Mouse (Mus musculus) myocyte (in vitro differentiated cells): ENCODE measurements around the gene Gas7. TPM values are rescaled to one million over a fixed set of nuclear protein-coding genes. Genes with fewer than 3 reads are reported as not detected.

Experiments used
- H3K27me3 ChIP-seq: one replicate; pipeline ENCODE4 v1.6.1; 2011; ENCODE audit not compliant: control insufficient read depth, insufficient read depth, insufficient read length
- H3K36me3 ChIP-seq: one replicate; pipeline ENCODE4 v1.6.1; 2011; ENCODE audit not compliant: control insufficient read depth, insufficient read depth
- H3K4me2 ChIP-seq: one replicate; pipeline ENCODE4 v1.6.1; 2011; ENCODE audit warnings: low read depth, control low read depth
- H3K4me3 ChIP-seq: one replicate; pipeline ENCODE4 v1.5.1; 2011; ENCODE audit warnings: mild to moderate bottlenecking, control low read depth, moderate library complexity
- H3K79me2 ChIP-seq: one replicate; pipeline ENCODE4 v1.6.1; 2011; ENCODE audit not compliant: control insufficient read depth, insufficient read depth
- H3ac ChIP-seq: one replicate; pipeline ENCODE4 v1.6.1; 2011; ENCODE audit not compliant: control insufficient read depth, insufficient read length
- CEBPB ChIP-seq: IDR thresholded peaks from 2 replicates; pipeline ENCODE4 v1.6.1; 2011; ENCODE audit warnings: mild to moderate bottlenecking, moderate library complexity; ENCODE audit not compliant: poor library complexity, insufficient read depth, severe bottlenecking
- E2F4 ChIP-seq: IDR thresholded peaks from one replicate; pipeline ENCODE4 v1.6.1; 2011; ENCODE audit warnings: mild to moderate bottlenecking, control low read depth, moderate library complexity; ENCODE audit not compliant: insufficient read depth
- MAX ChIP-seq: IDR thresholded peaks from one replicate; pipeline ENCODE4 v1.6.1; 2011; ENCODE audit warnings: low read depth, mild to moderate bottlenecking, control low read depth
- MYOD1 ChIP-seq, 3 experiments: IDR thresholded peaks; one replicate each; pipeline ENCODE4 v1.6.1; 2011; ENCODE audit warnings: control low read depth in 2 of 3, low read depth in 2 of 3, mild to moderate bottlenecking in 2 of 3, moderate library complexity in 1 of 3; ENCODE audit not compliant: insufficient read length in 2 of 3, control insufficient read depth in 1 of 3
- MYOG ChIP-seq, 3 experiments: IDR thresholded peaks; one replicate each; pipeline ENCODE4 v1.6.1; 2011; ENCODE audit warnings: control low read depth in 2 of 3, low read depth in 2 of 3, mild to moderate bottlenecking in 2 of 3; ENCODE audit not compliant: insufficient read length in 2 of 3, control insufficient read depth in 1 of 3, insufficient read depth in 1 of 3
- POLR2A ChIP-seq: IDR thresholded peaks from one replicate; pipeline ENCODE4 v1.6.1; 2011; ENCODE audit warnings: low read depth, mild to moderate bottlenecking, control low read depth, moderate library complexity; ENCODE audit not compliant: insufficient read length
- POLR2AphosphoS2 ChIP-seq: IDR thresholded peaks from one replicate; pipeline ENCODE4 v1.6.1; 2011; ENCODE audit warnings: low read depth, control low read depth; ENCODE audit not compliant: insufficient read length
- REST ChIP-seq: IDR thresholded peaks from one replicate; pipeline ENCODE4 v1.6.1; 2011; ENCODE audit warnings: mild to moderate bottlenecking, control low read depth, moderate library complexity; ENCODE audit not compliant: insufficient read depth, insufficient read length
- SRF ChIP-seq: IDR thresholded peaks from one replicate; pipeline ENCODE4 v1.6.1; 2011; ENCODE audit warnings: low read depth; ENCODE audit not compliant: control insufficient read depth, insufficient read length
- TCF12 ChIP-seq: IDR thresholded peaks from one replicate; pipeline ENCODE4 v1.6.1; 2011; ENCODE audit warnings: mild to moderate bottlenecking, control low read depth; ENCODE audit not compliant: poor library complexity, insufficient read depth, severe bottlenecking
- TCF3 ChIP-seq: IDR thresholded peaks from one replicate; pipeline ENCODE4 v1.6.1; 2011; ENCODE audit warnings: low read depth, control low read depth; ENCODE audit not compliant: insufficient read length
- USF1 ChIP-seq: IDR thresholded peaks from one replicate; pipeline ENCODE4 v1.6.1; 2011; ENCODE audit warnings: low read depth, mild to moderate bottlenecking, control low read depth, moderate library complexity
- polyA plus RNA-seq: library from polyadenylated mRNA; unstranded; fragments of >200 nt; fragmentation: generic; extraction: Trizol; gene quantifications from one replicate; pipeline ENCODE4 v1.2.1, GENCODE M21; 2012; ENCODE audit warnings: missing spikeins

Gas7 gene
- polyA plus RNA-seq, 1 experiment = 0.02 TPM

DNA sequence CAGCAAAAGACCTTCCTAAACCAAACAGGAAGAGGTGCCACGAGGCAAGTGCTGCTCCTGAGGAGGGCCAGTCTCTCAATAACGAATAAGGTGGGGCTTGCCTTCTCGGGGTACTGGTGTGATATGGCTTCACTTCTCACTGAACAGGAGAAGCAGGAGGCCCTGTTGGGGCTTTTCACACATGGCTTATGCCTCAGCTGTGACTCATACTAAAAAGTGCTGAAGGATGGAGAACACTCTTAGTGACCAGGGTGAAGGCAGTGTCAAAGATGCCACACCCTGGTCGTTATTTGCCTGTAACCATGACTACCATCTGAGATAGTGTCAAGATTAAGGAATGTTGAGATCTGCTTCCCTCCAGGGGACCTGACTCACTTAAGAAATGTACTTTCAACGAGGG lies 107.9 kb downstream of the Gas7 start:
- Histone ChIP-seq H3K27me3 (no peaks in the 10 kb centered on the region), H3K79me2 (no peaks in the 10 kb centered on the region), H3ac (no peak overlapping the region), H3K36me3 (no peaks in the 10 kb centered on the region), H3K4me2 (no peak overlapping the region), H3K4me3 (no peak overlapping the region)
- TF ChIP-seq MAX (no peak), E2F4 (no peak), MYOD1 (IDR thresholded peaks at IDR 0.05; ENCODE audit: control insufficient read depth in 1 of 3, insufficient read length in 2 of 3, low read depth in 2 of 3) (no peak), CEBPB (no peak), MYOG (IDR thresholded peaks at IDR 0.05; ENCODE audit: control insufficient read depth in 1 of 3, insufficient read depth in 1 of 3, insufficient read length in 2 of 3, low read depth in 2 of 3) (no peak), TCF12 (no peak), POLR2AphosphoS2 (no peak), TCF3 (no peak), REST (no peak), SRF (no peak), USF1 (no peak), POLR2A (no peak)

DNA sequence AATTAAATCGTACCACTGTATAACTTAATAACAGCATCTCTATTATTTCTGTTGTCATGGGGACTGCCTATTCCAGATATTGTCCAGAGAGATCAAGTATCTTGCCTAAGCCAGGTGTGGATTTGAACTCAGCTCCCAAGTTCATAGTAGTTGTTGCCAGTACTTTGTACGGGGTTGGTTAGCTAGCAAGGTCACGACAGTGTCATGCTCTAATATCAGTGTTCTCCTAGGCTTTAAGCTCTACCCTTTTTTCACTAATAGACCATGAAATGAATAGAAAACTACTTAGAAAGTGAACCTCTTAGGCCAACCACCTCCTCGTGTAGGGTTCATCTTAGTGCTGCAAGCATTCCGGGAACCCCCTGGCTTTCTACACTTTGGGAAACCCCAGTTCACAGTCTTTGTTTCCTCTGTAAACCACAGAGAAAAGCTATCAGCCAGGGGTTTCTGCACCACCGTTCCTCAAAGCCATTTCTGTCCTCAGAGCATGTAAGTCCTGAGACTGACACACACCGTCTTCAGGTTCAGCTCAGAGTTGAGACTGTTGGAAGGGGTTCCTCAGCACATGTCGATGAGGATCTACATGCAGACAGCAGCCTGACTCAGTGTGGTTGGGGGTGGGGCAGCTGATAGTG lies 108.9 kb downstream of the Gas7 start:
- Histone ChIP-seq H3K36me3 (no peaks in the 10 kb centered on the region), H3K79me2 (no peaks in the 10 kb centered on the region), H3K27me3 (no peaks in the 10 kb centered on the region), H3ac (no peak overlapping the region), H3K4me2 (no peak overlapping the region), H3K4me3 (no peak overlapping the region)
- TF ChIP-seq POLR2A (no peak), MYOG (IDR thresholded peaks at IDR 0.05; ENCODE audit: control insufficient read depth in 1 of 3, insufficient read depth in 1 of 3, insufficient read length in 2 of 3, low read depth in 2 of 3) (no peak), MYOD1 (IDR thresholded peaks at IDR 0.05; ENCODE audit: control insufficient read depth in 1 of 3, insufficient read length in 2 of 3, low read depth in 2 of 3) (no peak), TCF12 (no peak), USF1 (no peak), MAX (no peak), REST (no peak), SRF (no peak), POLR2AphosphoS2 (no peak), CEBPB (no peak), E2F4 (no peak), TCF3 (no peak)

- no peaks in the 10 kb centered on the region for H3K79me2 ChIP-seq
- no peaks in the 10 kb centered on the region for H3K36me3 ChIP-seq
- no peak overlapping the region for H3K4me3 ChIP-seq
- no peak for TF ChIP-seq MYOD1 (IDR thresholded peaks at IDR 0.05; ENCODE audit: control insufficient read depth in 1 of 3, insufficient read length in 2 of 3, low read depth in 2 of 3)
- TF ChIP-seq E2F4 = no peak
- TF ChIP-seq POLR2AphosphoS2 = no peak
- no peak for TF ChIP-seq POLR2A
- no peak for TF ChIP-seq SRF
- TF ChIP-seq REST = no peak
- no peak for TF ChIP-seq TCF3
- no peak for TF ChIP-seq MYOG (IDR thresholded peaks at IDR 0.05; ENCODE audit: control insufficient read depth in 1 of 3, insufficient read depth in 1 of 3, insufficient read length in 2 of 3, low read depth in 2 of 3)
- TF ChIP-seq CEBPB = no peak
- no peak for TF ChIP-seq MAX
- TF ChIP-seq USF1 = no peak
- TF ChIP-seq TCF12 = no peak
- no peak overlapping the region for H3ac ChIP-seq
- no peak overlapping the region for H3K4me2 ChIP-seq
- H3K27me3 ChIP-seq = no peaks in the 10 kb centered on the region
Observed at GRCm38 (mm10) chr11:67565512-67565911, 110.3 kb downstream of the Gas7 start.

GRCm38 (mm10) chr11:67566704-67567103 lies 111.5 kb downstream of the Gas7 start:
- H3K4me2 ChIP-seq = no peak overlapping the region
- TF ChIP-seq USF1 = no peak
- no peak for TF ChIP-seq MYOG (IDR thresholded peaks at IDR 0.05; ENCODE audit: control insufficient read depth in 1 of 3, insufficient read depth in 1 of 3, insufficient read length in 2 of 3, low read depth in 2 of 3)
- no peaks in the 10 kb centered on the region for H3K36me3 ChIP-seq
- no peak overlapping the region for H3ac ChIP-seq
- H3K27me3 ChIP-seq = no peaks in the 10 kb centered on the region
- H3K4me3 ChIP-seq = no peak overlapping the region
- H3K79me2 ChIP-seq = no peaks in the 10 kb centered on the region

DNA sequence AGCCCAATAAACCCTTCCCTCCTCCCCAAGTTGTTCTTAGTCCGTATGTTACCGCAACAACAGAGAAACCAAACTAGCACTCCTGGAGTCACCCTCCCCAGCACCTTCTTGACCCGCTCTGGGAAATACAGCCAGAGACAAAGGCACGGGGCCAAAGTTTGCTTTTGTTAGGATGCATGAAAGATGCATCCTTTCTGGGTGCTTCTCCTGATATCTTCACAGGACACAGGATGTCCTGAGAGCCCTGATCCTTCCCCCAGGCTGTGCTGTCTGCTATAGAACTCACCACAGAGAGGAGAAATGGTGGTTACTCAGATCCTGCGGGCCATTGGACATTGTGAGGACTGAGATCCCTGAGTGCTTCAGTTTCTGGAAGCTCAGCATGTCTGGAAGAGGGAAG lies 111.9 kb downstream of the Gas7 start:
- no peak overlapping the region for H3ac ChIP-seq
- no peaks in the 10 kb centered on the region for H3K27me3 ChIP-seq
- no peaks in the 10 kb centered on the region for H3K79me2 ChIP-seq
- no peak overlapping the region for H3K4me3 ChIP-seq
- no peaks in the 10 kb centered on the region for H3K36me3 ChIP-seq
- no peak overlapping the region for H3K4me2 ChIP-seq
- no peak for TF ChIP-seq POLR2A
- TF ChIP-seq MAX = no peak
- TF ChIP-seq POLR2AphosphoS2 = no peak
- TF ChIP-seq REST = no peak
- no peak for TF ChIP-seq TCF3
- no peak for TF ChIP-seq MYOG (IDR thresholded peaks at IDR 0.05; ENCODE audit: control insufficient read depth in 1 of 3, insufficient read depth in 1 of 3, insufficient read length in 2 of 3, low read depth in 2 of 3)
- TF ChIP-seq TCF12 = no peak
- TF ChIP-seq MYOD1 (IDR thresholded peaks at IDR 0.05; ENCODE audit: control insufficient read depth in 1 of 3, insufficient read length in 2 of 3, low read depth in 2 of 3) = no peak
- TF ChIP-seq CEBPB = no peak
- TF ChIP-seq SRF = no peak
- TF ChIP-seq USF1 = no peak
- no peak for TF ChIP-seq E2F4
